Mouse (Mus musculus) embryo, embryonic 10.5 days (tissue): ENCODE measurements around the gene Dctn1.

ENCODE experiments used
- DNase-seq: peaks from one replicate; pipeline ENCODE4 v3.0.0-alpha.2; 2015; ENCODE audit warnings: low spot score

The Dctn1 gene

DNA sequence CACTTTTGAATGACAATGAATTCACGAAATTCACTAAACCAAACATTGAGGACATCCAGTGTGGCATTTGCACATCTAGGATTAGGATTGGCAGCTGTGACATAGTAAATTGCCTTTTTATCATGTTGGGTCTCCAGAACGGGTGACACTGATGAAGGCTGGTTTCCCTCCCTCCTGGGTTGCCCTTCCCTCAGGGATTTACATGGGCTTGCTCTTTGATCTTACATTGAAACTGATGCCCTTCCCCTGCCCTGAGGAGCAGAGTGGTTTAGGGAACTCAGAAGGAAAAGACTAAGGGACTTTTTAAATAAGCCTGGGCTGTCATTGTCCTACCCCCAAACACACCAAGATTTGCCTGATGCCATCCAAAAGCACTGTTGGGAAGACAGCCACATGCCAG lies 65.8 kb downstream of the Dctn1 start:
- no peak for DNase-seq

DNA sequence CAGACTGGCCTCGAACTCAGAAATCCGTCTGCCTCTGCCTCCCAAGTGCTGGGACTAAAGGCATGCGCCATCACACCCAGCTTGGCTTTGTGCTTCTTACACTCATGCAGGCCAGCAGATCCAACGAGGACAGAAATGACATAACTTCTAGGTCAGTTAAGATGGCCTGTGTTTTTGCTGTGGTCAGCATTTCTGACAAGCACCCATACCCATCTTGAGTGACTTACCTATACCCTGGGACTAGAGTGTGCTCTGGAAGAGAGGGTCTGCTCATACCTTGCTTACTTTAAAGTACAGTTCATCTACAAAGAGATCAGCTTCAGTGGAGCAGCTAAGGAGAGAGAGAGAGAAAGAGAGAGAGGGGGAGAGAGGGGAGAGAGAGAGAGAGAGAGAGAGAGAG lies 67.6 kb downstream of the Dctn1 start:
- no peak for DNase-seq

DNA sequence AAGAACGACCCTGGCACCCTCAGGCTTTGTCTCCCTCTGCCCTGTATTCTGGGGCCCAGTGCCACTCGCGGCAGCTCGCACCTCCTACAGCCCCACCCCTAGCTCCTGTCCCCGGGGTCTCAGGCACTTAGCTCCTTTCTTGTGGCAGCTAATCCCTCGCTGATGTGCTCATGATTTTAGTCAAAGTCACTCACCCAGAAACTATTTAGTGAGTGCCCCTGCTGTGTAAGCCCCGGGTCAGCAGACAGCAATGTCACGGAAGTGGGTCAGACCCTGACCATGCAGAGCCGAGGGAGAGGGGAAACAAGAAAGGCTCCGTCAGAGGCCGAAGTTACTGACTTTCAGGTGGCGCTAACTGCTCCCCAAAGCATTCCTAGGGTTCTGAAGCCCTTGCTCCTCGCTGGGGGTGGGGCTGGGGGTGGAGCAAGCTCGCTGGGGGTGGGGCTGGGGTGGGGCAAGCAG lies 68.6 kb downstream of the Dctn1 start:
- peak; percentile 50 for DNase-seq

DNA sequence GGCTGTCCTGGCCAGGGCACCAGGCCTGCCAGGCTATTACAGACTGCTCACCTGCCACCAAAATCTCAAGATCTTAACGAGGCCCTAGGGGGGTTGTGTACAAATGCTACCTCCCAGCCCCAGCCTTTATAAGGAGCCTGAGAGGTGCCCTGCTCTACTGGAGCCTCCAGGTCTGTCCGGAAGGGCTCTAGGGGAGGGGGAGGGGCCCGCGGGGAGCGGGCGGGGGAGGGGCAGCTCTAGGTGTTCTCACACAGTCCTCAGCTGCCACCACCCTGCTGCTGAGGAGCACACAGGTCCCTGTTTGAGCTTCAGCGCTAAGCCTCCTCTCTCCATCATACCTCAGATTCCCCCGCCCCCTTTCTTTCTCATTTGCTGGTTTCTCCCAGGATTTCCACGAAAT lies 71.4 kb downstream of the Dctn1 start:
- DNase-seq = peak; percentile 34

DNA sequence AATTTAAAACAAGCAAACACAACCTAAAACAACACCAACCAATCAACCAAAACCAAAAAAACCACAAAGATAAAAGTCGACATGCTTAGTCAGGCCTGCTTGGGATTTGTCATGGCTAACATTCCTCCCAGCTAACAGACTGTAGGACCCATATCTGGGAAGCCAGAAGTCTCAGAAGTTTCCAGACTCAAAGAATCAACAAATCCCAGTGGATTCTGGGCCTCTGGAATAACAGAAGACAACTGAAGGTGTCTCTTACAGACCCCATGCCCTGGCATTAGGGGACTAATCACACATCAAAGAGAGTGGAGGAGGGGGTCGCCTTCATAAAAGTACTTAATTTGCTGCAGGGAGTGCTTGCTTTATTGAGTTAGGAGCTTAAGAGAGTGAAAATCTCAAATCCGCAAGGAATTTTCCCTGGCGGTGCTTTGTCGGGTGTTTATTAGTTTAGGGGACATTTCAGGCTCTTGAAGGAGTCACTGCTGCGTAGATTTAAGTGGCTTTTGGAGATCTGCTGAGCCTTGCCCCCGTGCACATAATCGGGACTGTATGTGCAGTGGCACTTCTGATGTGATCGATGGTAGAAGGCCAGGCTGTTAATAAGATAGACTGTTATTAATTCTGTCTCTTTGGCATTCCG lies 78.8 kb downstream of the Dctn1 start:
- DNase-seq = peak; percentile 48

DNA sequence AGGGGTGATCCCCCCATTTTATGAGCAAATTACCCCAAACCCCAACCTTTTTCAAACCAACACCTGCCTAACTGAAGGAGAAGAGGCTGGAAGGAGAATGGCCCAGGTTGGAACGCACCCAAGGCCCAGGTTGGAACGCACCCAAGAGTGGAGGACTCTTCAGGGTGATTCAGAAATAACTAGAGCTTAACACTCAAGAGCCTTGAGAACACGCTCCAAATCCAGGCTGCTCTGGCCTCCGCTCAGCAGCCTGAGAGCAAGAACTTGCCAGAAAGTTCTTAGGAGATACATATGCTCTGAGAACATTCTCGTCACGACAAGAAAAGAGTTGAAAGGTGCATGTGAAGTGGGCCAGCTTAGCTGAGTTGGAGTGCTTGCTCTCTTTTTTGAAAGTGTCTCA lies 79.4 kb downstream of the Dctn1 start:
- DNase-seq = no peak

DNA sequence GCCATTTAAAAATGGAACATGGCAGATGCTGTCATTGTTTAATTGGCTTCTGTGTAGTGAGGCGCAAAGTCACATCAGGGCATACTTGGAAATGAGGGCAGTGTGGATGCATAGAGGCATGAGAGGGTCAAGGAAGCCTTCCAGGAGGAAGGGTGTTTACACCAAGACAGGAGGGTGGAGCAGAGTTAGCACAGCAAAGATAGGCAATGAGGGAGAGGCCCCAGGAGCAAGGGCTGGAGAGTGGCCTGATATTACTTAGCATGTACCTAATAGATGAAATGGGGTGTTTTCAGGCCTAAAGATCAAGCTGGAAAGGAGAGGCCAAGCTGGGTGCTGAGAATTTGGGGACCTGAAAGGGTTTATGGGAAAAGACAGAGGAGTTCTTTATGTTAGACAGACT lies 80.3 kb downstream of the Dctn1 start:
- DNase-seq = no peak

DNA sequence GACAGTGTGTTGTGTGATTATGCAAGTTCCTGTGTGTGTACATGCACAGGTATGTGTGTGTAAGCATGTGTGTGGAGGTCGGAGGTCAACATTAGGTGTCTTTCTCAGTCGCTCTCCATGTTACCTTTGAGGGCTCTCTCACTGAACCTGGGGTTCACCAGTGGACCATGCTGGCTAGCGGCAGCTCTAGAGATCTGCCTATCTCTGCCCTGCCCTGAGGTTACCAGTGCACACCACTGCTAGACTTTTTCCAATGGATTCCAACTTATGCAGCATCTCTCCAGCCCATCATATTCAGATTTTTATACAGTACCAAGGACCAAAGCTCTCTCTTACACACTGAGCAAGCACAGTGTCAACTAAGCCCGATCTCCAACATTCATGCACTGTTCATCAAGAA lies 81.0 kb downstream of the Dctn1 start:
- DNase-seq = no peak

DNA sequence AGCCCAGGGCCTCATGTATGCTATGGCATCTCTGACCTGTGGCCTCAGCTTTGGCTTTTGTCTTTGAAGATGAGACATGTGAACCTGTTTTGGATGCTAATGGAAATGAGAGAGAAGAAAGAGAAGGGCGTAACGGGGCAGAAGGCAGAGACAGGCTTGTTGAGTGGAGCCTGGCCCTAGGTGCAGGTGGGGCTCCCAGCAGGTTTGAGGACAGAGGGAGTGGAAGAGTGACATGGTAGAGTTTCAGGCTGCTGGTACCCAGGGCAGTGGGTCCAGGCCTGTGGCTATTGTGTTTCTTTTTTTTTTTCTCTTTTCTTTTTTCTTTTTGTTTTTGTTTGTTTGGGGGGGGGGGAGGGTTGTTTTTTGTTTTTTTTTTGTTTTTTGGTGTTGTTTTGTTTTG lies 81.4 kb downstream of the Dctn1 start:
- no peak for DNase-seq
